Mouse (Mus musculus) cerebellum, postnatal 4 days (tissue): ENCODE data around the gene Ugt1a7c.

ENCODE experiments used
- DNase-seq, 2 experiments: peaks; one replicate each; pipeline ENCODE4 v3.0.0; 2022; ENCODE audit warnings: low spot score in 2 of 2, mixed read lengths in 1 of 2

The Ugt1a7c gene

GRCm38 (mm10) chr1:88260604-88261377, 165.9 kb downstream of the Ugt1a7c start:
- DNase-seq = no peak

GRCm38 (mm10) chr1:88261706-88262105, 166.8 kb downstream of the Ugt1a7c start:
- no peak for DNase-seq

- no peak for DNase-seq
These were observed 167.4 kb downstream of the Ugt1a7c start for GRCm38 (mm10) chr1:88262255-88262654.

- DNase-seq = no peak
These were observed 168.1 kb downstream of the Ugt1a7c start for GRCm38 (mm10) chr1:88262961-88263360.

GRCm38 (mm10) chr1:88263778-88264177, 168.9 kb downstream of the Ugt1a7c start:
- DNase-seq = no peak

GRCm38 (mm10) chr1:88264237-88264868, 169.5 kb downstream of the Ugt1a7c start:
- no peak for DNase-seq

GRCm38 (mm10) chr1:88264869-88265240, 170.0 kb downstream of the Ugt1a7c start:
- DNase-seq = no peak

GRCm38 (mm10) chr1:88266123-88266522, 171.3 kb downstream of the Ugt1a7c start:
- no peak for DNase-seq

GRCm38 (mm10) chr1:88267489-88267888, 172.6 kb downstream of the Ugt1a7c start:
- DNase-seq = no peak

- DNase-seq = no peak
These were observed 173.2 kb downstream of the Ugt1a7c start for GRCm38 (mm10) chr1:88268070-88268469.
